Mouse (Mus musculus) bone marrow macrophage, adult 2 months (primary cell): ENCODE data around the gene Ms4a18.

Experiments used
- CTCF ChIP-seq: IDR thresholded peaks from 2 replicates; pipeline ENCODE4 v1.5.1; 2012; ENCODE audit warnings: low read depth, mild to moderate bottlenecking, low read length, moderate library complexity
- POLR2A ChIP-seq: IDR thresholded peaks from 2 replicates; pipeline ENCODE4 v1.6.1; 2012; ENCODE audit warnings: mild to moderate bottlenecking, low read depth, low read length, borderline replicate concordance

DNA sequence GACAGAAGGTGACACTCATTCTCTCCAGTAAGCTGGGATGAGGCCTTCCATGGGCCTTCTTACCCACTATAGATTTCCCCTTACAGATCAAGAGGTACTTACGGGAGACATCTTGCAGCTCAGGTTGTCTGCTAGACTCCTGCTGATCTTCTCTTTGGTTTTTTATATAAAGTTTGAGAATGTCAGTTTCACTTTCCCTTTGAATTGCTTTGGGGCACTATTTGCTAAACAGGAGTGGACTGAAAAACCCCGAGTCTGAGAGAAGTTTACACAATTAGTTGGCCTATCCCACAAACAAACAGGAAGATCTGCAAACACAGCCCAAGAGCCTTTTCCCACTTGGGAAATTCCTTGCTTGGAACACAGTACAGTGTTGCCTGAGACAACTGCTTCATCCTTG is 32.5 kb upstream of the Ms4a18 start:
- TF ChIP-seq CTCF (no peak), POLR2A (no peak)
